Mouse (Mus musculus): ENCODE data around the gene Amph.

Amph gene

DNA sequence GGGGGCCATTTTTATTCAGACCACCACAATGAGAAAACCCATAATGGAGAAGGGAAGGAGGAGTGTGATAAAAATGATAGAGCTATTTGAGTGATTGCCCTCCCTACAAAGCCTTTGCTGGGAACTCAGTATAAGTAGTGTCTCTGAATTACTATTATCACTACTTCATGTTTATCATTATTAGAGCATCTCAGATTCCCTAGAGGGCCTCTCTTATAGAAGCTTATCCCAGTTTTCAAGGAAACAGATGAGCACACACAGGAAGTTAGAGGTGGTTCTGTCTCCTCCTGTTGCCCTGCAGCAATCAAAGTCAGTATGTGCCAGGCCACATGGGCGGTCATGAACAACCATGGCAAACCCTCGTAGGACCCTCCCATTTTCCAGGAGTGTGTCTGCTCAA, 190.5 kb downstream of the Amph start:
- intact Hi-C loops (cut with DNase I): loop anchor here (10.0 kb wide), 1 partner anchor 1084 kb away; no protein-coding TSS in a partner anchor

DNA sequence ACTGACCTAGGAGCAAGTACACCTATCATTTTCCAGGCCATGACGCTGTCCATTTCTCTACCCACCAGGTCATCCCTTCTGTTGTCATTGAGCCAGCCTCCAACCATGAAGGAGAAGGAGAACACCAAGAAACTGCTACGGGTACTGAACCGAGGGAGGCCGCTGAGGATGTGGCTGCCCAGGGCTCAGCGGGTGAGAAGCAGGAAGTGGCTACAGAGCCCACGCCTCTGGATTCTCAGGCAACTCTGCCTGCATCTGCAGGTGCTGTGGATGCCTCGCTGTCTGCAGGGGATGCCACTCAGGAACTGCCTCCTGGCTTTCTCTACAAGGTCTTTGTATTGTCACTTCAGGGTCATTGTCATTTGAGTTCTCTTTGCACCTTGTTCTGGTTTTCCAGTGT, 191.1 kb downstream of the Amph start:
- intact Hi-C loops (cut with DNase I): loop anchor here (10.0 kb wide), 1 partner anchor 1084 kb away; no protein-coding TSS in a partner anchor

DNA sequence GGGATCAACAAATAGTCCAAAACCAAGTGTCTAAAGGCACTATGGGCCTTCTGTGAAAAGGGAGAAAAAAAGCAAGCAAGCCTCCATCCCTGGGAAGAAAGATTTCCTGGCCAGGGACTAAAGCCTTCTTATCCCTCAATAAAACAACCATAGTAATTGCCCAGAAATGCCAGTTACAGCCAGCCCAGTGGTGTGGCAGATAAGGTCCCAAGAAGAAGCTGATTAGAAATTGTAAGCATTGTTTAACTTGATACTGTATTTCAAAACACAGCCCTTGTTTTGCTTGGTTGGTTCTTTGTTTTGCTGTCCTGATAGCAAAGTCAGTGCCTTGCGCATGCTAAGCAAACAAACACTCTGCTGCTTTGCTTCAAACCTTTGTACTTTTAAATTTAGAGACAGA, 191.8 kb downstream of the Amph start:
- intact Hi-C loops (cut with DNase I): loop anchor here (10.0 kb wide), 1 partner anchor 1085 kb away; no protein-coding TSS in a partner anchor

DNA sequence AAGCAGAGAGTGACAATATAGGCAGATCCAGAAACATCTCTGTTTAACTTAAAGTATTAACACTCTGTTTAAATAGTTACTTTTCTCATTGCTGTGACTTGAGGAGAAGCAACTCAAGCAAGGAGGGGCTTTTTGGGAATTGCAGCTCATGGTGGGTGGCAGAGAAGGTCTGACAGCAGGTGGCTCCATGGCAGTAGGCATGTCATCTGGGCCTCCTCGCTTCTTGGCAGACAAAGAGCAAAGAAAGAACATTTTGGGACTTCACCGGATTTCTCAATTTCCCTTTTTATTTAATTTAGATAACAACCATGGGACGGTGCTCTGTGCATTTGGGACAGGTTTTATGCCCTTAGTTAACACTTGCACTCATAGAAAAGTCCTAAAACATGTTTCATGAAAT, 195.8 kb downstream of the Amph start:
- intact Hi-C loops (cut with DNase I): no loop called here

DNA sequence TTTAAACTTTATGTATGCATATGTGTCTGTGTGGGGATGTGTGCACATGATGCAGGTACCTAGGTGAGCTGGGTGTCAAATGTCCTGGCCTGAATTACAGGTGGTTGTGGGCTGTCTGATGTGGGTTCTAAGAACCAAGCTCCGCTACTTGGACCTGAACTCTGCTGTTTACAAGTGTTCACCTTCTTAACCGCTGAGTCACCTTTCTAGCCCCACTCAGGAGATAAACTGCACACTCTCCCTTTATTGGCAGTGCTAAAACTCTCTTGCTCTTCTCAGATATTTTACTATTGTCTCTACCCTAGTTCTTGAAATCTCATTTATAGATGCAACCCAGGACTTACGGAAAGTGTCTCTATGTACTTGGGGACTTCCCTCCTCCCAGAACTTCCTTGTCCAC, 199.5 kb downstream of the Amph start:
- intact Hi-C loops (cut with DNase I): no loop called here

DNA sequence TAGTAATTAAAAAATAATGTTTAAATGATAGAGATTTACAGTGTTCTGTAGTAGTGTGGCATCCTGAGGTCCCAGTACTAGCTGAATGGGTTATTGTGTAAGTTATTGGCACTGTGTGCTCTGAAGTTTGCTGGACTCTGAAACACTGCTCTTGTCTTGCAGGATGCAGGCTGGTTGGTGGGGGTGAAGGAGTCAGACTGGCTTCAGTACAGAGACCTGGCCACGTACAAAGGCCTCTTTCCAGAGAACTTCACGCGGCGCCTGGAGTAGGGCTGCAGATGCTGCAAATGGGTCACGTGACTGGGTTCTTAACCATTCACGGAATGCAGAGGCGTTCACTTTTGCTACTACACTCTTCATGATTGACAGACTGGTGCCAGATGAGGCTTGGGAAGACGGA, 201.6 kb downstream of the Amph start:
- intact Hi-C loops (cut with DNase I): no loop called here

DNA sequence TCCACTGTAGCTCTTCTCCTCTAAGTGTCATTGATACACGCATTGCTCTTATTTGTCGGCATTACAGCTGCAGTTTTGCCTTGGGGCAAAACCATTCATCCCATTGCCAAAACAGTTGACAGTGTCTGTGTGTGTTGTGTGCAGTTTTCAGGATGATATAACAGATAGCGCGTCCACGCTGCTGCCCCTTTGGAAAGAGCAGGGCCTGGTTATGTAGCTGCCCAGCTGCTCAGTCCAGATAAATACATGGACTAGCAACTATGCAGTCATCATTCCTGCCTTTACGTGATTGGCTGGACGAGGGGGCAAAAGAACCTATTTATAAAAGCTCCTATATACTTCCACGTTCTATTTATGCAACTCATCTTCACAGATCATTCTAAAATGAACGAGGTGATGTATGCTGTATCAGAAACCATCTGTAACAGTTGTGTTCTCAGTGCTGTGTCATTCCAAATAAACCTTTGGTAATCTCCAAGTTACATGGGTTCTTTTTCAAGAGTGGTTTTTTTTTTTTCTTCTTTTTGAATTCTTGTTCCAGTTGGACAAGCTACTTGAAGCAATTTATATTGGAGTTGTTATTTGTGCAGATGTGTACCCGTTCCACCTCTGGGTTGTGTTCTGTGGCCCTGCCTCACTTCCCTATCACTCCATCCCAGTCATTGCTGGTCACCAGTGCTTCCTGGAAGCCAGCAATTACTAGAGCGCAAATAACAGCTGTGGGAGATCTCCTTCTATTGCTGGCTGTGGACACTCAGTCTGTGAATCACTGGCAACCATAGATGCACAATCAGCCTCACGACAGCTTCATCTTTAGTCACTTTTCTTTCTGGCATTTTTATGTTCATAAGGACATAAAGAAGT, 202.7 kb downstream of the Amph start:
- intact Hi-C loops (cut with DNase I): no loop called here

DNA sequence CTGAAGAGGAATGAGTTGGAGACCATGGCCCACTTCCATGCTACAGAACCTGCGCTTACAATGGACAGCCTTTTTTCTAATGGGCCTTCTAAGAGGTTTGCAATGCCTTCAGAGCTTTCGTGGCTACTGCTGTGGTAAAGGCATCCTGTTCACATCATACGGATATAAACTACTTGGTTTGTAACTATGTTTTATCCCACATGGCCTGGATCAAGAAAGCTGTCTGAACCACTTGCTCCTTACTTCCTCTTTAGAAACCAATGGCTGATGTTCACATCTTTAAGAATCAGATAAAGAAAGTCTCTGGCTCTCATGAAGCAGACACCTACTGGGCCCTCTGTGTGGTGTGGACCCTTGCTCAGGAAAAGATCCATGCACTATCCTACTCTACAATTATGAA, 204.1 kb downstream of the Amph start:
- intact Hi-C loops (cut with DNase I): no loop called here

DNA sequence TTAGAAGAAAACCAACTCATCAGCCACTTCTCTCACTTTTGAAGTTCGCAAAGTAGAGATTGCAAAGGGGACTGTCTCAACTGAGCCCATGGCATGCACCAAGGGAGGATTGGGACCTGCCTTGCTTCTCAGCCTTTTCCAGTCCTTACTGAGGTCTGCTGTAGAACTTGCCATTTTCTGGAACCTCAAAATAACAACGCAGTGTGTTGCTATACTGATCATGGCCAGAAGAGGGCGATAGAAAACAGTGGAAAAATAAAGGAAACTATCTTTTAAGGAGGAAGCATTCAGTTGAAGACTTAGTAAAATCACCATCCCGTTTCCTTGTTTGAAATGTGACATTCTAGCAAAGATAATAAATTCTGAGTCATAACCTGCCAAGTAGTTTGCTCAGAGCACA, 210.5 kb downstream of the Amph start:
- intact Hi-C loops (cut with DNase I): no loop called here

DNA sequence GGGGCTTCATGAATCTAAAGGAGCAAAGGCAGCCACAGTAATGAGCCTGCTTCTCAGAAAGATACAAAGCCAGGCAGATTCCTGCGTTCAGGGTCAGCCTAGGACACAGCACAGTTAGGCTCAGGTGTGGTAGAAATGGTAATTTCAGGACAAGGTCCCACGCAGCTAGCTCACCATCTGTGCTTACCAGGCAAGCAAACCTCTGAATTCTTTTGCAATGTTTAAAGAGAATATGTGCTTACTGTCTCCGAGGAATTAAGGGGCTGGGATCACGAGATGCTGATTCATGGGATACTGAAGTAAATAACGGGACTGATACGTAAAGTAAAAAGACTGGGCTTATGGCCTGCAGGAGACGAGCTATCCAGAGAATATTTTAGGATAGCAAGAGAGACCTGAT, 212.6 kb downstream of the Amph start:
- intact Hi-C loops (cut with DNase I): no loop called here

DNA sequence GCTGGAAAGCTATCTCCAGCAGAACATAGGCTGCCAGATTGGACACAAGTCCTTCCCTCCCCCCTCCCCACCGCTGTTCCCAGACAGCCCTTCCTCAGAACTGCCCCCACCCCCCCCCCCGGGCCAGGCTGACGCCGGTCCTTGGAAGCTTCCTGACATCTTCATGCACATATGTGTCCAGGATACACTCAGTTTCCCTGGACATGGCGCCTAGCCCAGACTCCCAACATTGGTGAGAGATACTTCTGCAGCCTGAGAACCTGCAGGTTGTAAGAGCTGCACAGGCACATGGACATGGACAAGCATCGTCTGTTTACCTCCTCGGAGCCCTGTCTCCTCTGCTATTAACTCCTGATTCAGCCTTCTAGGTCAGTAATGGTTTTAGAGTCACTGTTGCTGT, 213.1 kb downstream of the Amph start:
- intact Hi-C loops (cut with DNase I): no loop called here

DNA sequence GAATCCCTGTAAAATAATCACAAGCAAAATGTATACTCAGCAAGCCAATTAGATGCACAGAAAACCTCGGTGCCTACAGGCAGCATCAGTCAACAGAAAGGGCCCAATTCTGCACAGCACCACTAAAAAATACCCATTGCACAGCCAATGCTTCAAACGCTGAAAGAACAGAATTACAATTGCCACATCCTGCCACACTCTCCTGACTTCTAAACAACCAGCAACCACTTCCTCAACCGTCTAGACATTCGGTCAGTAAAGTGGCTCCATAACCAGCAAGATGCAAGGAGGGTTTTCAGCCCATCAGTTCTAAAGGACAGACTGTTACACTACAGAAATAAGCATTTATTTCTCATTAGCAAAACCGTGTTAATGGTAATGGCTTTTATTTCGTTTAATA, 214.1 kb downstream of the Amph start:
- intact Hi-C loops (cut with DNase I): no loop called here

DNA sequence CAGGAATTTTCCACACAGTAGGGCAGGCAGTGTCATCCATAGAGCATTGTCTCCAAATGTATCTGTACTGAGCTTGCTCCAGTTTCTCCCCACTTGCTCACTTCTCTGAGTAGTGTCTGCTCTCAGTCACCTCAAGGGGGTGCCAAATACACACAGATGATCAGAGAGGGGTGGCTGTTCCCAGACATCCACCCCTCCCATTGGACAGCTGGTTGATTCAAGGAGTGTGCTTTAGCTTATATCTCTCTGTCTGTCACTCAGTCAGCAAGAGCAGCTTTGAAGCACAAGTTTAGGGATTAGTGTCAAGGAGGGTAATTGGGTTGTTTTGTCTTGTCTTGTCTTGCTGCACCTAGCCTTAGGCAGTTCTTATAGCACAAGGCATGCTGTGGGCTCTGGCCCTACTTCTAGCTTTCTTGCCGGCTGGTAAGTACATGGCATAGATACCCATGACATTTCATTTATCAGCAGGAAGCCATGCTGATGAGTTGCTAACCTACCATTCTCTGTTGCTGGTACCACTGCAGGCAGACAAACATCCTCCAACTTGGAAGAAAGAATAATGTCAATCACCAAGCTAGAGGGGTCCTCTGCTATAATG, 229.8 kb downstream of the Amph start:
- intact Hi-C loops (cut with DNase I): loop anchor here (1.0 to 10.0 kb wide), 5 partner anchors 59 to 505 kb away; no protein-coding TSS in a partner anchor

DNA sequence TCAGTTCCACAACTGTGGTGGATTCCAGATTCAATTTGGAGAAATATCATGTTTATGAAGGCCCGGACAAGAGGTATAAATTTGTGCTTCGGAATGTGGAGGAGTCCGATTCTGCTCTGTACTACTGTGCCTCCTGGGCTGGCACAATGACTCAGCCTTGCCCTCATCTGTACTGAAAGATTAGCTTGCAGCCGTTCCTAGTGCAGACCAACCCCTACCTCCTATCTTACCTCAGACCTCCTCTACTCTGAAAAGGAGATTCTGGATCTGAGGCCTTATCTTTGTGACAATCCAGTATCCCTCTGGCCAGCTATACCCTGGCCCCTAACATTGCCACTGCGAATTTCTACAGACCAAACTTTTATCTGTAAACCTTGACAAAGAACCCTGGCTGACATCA, 230.3 kb downstream of the Amph start:
- intact Hi-C loops (cut with DNase I): loop anchor here (5.0 to 10.0 kb wide), 4 partner anchors 186 to 504 kb away; no protein-coding TSS in a partner anchor

DNA sequence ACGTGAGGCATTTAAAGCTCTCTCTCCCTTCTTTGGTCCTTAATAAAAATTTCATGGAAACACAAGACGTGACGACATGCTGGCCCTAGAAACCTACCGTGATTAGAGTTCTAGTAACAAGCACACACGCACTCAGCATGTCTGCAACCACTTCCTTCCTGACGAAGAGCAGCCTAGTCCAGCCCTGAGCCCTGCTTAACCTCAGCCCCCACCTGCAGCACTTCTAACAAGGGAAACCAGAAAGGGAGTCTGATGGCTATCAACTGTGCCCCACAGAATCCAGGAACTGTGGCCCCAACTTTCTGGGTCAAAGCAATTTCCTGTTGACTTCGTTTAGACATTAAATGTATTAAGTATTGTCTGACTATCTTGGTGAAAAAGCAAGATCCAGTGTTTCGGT, 234.3 kb downstream of the Amph start:
- intact Hi-C loops (cut with DNase I): no loop called here

DNA sequence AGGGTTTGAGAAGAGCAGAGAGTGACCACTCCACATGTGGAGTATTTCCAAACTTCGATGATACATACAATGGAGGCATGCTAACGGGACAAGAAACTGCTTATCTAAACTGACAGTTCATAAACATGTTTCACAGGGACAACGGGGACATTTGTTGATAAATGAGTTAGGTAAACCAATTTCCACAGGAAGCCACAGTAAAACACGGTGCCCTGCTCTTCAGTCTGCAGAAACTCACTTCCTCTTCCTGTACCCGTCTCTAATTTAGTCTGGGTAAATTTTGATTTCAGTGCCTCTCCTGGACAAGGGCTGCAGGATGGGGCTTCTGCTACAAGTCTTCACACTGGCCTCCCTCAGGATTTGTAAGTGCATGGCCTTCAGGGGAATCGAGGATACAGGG, 242.0 kb downstream of the Amph start:
- intact Hi-C loops (cut with DNase I): no loop called here

DNA sequence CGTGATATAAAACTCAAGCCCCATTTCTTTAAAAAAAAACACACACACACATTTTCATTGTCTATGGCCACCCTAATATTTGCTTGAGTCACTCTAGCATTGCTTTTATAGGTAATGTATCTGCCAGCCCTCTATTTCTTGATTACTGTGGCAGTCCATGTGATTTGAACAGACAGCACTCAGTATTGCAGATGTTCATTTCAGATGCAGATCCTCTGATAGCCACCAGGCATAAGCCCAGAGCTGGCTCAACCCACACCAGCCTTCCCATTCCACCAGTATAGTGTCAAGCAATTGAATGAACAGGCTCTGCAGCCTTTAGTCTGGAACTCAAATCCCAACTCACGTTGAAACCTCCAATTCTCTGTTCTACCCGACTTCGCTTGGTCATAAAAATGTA, 246.8 kb downstream of the Amph start:
- intact Hi-C loops (cut with DNase I): no loop called here

DNA sequence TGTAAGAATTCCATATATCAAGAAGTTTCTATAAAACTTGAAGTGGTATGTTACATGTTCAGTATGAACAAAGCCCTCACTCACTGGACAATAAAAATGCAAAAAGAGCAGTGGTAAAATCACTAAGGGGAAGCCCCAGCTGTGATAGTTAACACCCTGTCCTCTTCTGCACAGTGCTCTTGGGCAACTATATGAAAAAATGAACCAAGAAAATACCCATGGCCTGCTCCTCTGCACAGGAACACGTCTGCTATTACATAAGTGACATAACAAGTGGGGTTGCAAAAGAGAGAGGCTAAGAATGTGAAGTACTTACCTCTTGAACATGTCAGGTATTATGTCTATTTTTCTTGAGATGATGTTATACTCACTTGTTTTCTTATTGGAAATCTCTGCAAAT, 247.5 kb downstream of the Amph start:
- intact Hi-C loops (cut with DNase I): no loop called here
